Mouse (Mus musculus): ENCODE measurements around the gene Wipi1.

DNA sequence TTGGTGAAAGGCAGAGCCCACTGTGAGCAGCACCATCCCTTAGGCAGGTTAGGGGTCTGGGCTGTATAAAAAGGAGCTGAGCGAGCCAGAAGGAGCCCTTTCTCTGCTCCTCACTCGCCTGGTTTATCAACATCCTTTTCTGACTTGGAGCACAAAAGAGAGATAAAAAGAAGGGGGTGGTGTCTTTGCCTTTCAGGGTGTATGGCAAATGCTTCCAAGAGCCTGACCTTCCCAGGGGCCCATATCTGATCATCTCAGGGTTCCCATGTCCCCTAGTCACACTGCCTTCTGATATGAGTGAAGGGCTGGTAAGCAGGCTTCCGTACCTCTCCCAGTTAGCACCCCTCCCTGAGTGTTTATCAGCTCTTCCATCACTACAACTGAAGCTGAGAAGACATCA, 16.3 kb upstream of the Wipi1 start:
- TF ChIP-seq POLR2A (IDR thresholded peaks at IDR 0.05; ENCODE audit: borderline replicate concordance, insufficient read depth, low read length) = no peak
- TF ChIP-seq CTCF (IDR thresholded peaks at IDR 0.05; ENCODE audit: borderline replicate concordance, insufficient read depth, low read depth, low read length) = no peak
